Mouse (Mus musculus): Measurements from ENCODE around the gene Cdk1. TPM values are rescaled to one million over a fixed set of nuclear protein-coding genes. Genes with fewer than 3 reads are reported as not detected.

The Cdk1 gene
- 2.3 TPM for polyA plus RNA-seq (2014; fragmentation: Illumina TruSeq; extraction: RNeasy Lipid Tissue Mini Kit (QIAGEN cat#74804); ENCODE audit: low read depth, low replicate concordance)

GRCm38 (mm10) chr10:69352212-69353085 lies at the start of gene Cdk1:
Gene Cdk1 (minus strand): TSS chr10:69352938.

GRCm38 (mm10) chr10:69398763-69399590 lies 46.2 kb upstream of the Cdk1 start, which contains the start of gene Ank3:
Gene Ank3 (plus strand): TSS chr10:69398773.

Other genes with a start within 250 kb of the Cdk1 start
- gene Rhobtb1, start 201.5 kb downstream of the Cdk1 start, polyA plus RNA-seq (2014; fragmentation: Illumina TruSeq; extraction: RNeasy Lipid Tissue Mini Kit (QIAGEN cat#74804); ENCODE audit: low read depth, low replicate concordance): 19.1 TPM
- 1.1 TPM for gene A930033H14Rik, start 139.8 kb downstream of the Cdk1 start, polyA plus RNA-seq (2014; fragmentation: Illumina TruSeq; extraction: RNeasy Lipid Tissue Mini Kit (QIAGEN cat#74804); ENCODE audit: low read depth, low replicate concordance)
- gene Ank3, start 45.8 kb upstream of the Cdk1 start, polyA plus RNA-seq (2014; fragmentation: Illumina TruSeq; extraction: RNeasy Lipid Tissue Mini Kit (QIAGEN cat#74804); ENCODE audit: low read depth, low replicate concordance): 9.9 TPM